Mouse (Mus musculus) CH12.LX (cell line): ENCODE measurements at regions not wholly inside any gene's neighbourhood (a gene's known extent, or its start where the extent isn't known, plus 50 kb on each side); places are given as distances from the start of the nearest gene placed in this dataset.

Experiments used
- DNase-seq: peaks from one replicate; pipeline ENCODE4 v3.0.0-alpha.2; 2013; ENCODE audit errors: extremely low read depth
- H3K27ac ChIP-seq: 2 replicates; pipeline ENCODE4 v1.5.1; 2012; ENCODE audit warnings: low read depth, mild to moderate bottlenecking, control low read depth, moderate library complexity; ENCODE audit not compliant: insufficient read depth
- H3K27me3 ChIP-seq: replicated peaks from 2 replicates; pipeline ENCODE3; 2012; ENCODE audit warnings: inconsistent platforms
- H3K36me3 ChIP-seq, 2 experiments: replicated peaks in 1 of 2; 2 replicates each; pipeline versions ENCODE3 to v1.6.1; 2012; ENCODE audit warnings: inconsistent platforms in 1 of 2, low read length in 1 of 2, mild to moderate bottlenecking in 1 of 2, mixed read lengths in 1 of 2, moderate library complexity in 1 of 2; ENCODE audit not compliant: control insufficient read depth in 1 of 2, insufficient read depth in 1 of 2
- H3K4me1 ChIP-seq, 2 experiments: 2 replicates each; pipeline ENCODE4 v1.6.1; 2012; ENCODE audit warnings: inconsistent platforms in 1 of 2, moderate library complexity in 1 of 2; ENCODE audit not compliant: insufficient read depth in 2 of 2, control insufficient read depth in 1 of 2
- H3K4me2 ChIP-seq: 2 replicates; pipeline ENCODE4 v1.6.1; 2012; ENCODE audit warnings: low read depth, mild to moderate bottlenecking, control low read depth; ENCODE audit not compliant: poor library complexity, insufficient read depth, severe bottlenecking
- H3K4me3 ChIP-seq, 3 experiments: fragments of 150-350 bp in 1 of 3; sonication (generic) in 1 of 3; replicated peaks in 1 of 3; 2 replicates each; pipeline versions ENCODE3 to v1.5.1; 2011 to 2012; ENCODE audit warnings: low read depth in 2 of 3, low read length in 2 of 3, mild to moderate bottlenecking in 2 of 3, moderate library complexity in 2 of 3, control low read depth in 1 of 3, improper control_type of control experiment in 1 of 3, inconsistent platforms in 1 of 3, mixed read lengths in 1 of 3; ENCODE audit not compliant: poor library complexity in 1 of 3
- H3K79me2 ChIP-seq: replicated peaks from 2 replicates; pipeline ENCODE4 v1.6.1; 2012; ENCODE audit warnings: mild to moderate bottlenecking, moderate library complexity; ENCODE audit not compliant: control insufficient read depth, poor library complexity, insufficient read depth, severe bottlenecking; ENCODE audit errors: extremely low read depth
- H3K9ac ChIP-seq: 2 replicates; pipeline ENCODE4 v1.6.1; 2012; ENCODE audit warnings: low read depth, mild to moderate bottlenecking, control low read depth, moderate library complexity; ENCODE audit not compliant: insufficient read depth
- H3K9me3 ChIP-seq: replicated peaks from 2 replicates; pipeline ENCODE3; 2012; ENCODE audit warnings: low read length, inconsistent platforms, mixed read lengths
- BHLHE40 ChIP-seq: IDR thresholded peaks from 2 replicates; pipeline ENCODE4 v1.6.1; 2011; ENCODE audit warnings: mild to moderate bottlenecking, low read depth, low read length, improper control_type of control experiment
- CTCF ChIP-seq, 2 experiments: IDR thresholded peaks in 1 of 2; conservative IDR thresholded peaks in 1 of 2; 2 replicates each; pipeline ENCODE4 v1.5.1; 2011 to 2012; ENCODE audit warnings: low read depth in 2 of 2, low read length in 2 of 2, improper control_type of control experiment in 1 of 2, inconsistent platforms in 1 of 2, mild to moderate bottlenecking in 1 of 2, moderate library complexity in 1 of 2
- EP300 ChIP-seq: IDR thresholded peaks from 2 replicates; pipeline ENCODE4 v1.6.1; 2011; ENCODE audit warnings: low read length, improper control_type of control experiment
- HCFC1 ChIP-seq: IDR thresholded peaks from 2 replicates; pipeline ENCODE4 v1.6.1; 2012; ENCODE audit warnings: low read depth, mild to moderate bottlenecking, inconsistent platforms, low read length, improper control_type of control experiment
- JUN ChIP-seq: IDR thresholded peaks from 2 replicates; pipeline ENCODE4 v1.6.1; 2011; ENCODE audit warnings: low read depth, mild to moderate bottlenecking, low read length, improper control_type of control experiment, moderate library complexity; ENCODE audit not compliant: insufficient read depth
- JUND ChIP-seq: conservative IDR thresholded peaks from 2 replicates; pipeline ENCODE4 v1.6.1; 2011; ENCODE audit warnings: low read depth, low read length, improper control_type of control experiment
- MAFK ChIP-seq: IDR thresholded peaks from 2 replicates; pipeline ENCODE4 v1.6.1; 2011; ENCODE audit warnings: low read length, improper control_type of control experiment; ENCODE audit not compliant: insufficient replicate concordance
- MAX ChIP-seq: IDR thresholded peaks from 2 replicates; pipeline ENCODE4 v1.6.1; 2011; ENCODE audit warnings: low read length, improper control_type of control experiment
- MEF2A ChIP-seq: IDR thresholded peaks from 2 replicates; pipeline ENCODE4 v1.6.1; 2014; ENCODE audit warnings: low read depth, mild to moderate bottlenecking, inconsistent platforms, low read length, improper control_type of control experiment, borderline replicate concordance
- MXI1 ChIP-seq: IDR thresholded peaks from 2 replicates; pipeline ENCODE4 v1.6.1; 2011; ENCODE audit warnings: mild to moderate bottlenecking, low read depth, low read length, improper control_type of control experiment
- MYC ChIP-seq: IDR thresholded peaks from 2 replicates; pipeline ENCODE4 v1.6.1; 2011; ENCODE audit warnings: low read depth, mild to moderate bottlenecking, improper control_type of control experiment, low read length
- NELFE ChIP-seq: IDR thresholded peaks from 2 replicates; pipeline ENCODE4 v1.6.1; 2011; ENCODE audit warnings: low read depth, low read length, improper control_type of control experiment
- NRF1 ChIP-seq: IDR thresholded peaks from 2 replicates; pipeline ENCODE4 v1.6.1; 2014; ENCODE audit warnings: low read depth, mild to moderate bottlenecking, inconsistent platforms, low read length, improper control_type of control experiment, moderate library complexity
- SIN3A ChIP-seq: IDR thresholded peaks from 2 replicates; pipeline ENCODE4 v1.6.1; 2012; ENCODE audit warnings: low read length, improper control_type of control experiment, inconsistent platforms
- TBP ChIP-seq: conservative IDR thresholded peaks from 2 replicates; pipeline ENCODE4 v1.6.1; 2011; ENCODE audit warnings: low read depth, low read length, improper control_type of control experiment
- UBTF ChIP-seq: IDR thresholded peaks from 2 replicates; pipeline ENCODE4 v1.6.1; 2012; ENCODE audit warnings: low read depth, mild to moderate bottlenecking, inconsistent platforms, low read length, improper control_type of control experiment, moderate library complexity
- USF2 ChIP-seq: conservative IDR thresholded peaks from 2 replicates; pipeline ENCODE4 v1.6.1; 2011; ENCODE audit warnings: low read depth, low read length, improper control_type of control experiment
- dilution Hi-C: fragments of 300-500 bp; cut with MboI; formaldehyde crosslinking; loops from 2 replicates; pipeline ENCODE4 v1.14.3; 2020; ENCODE audit warnings: low sequenced_read_pairs; ENCODE audit not compliant: extremely low pct_unique_long_range_greater_than_20kb, extremely low pct_ligation_motif_present
- in situ Hi-C: fragments of 300-500 bp; cut with MboI; formaldehyde crosslinking; loops from 3 replicates; pipeline ENCODE4 v1.14.3; 2019; ENCODE audit warnings: low sequenced_read_pairs, low pct_ligation_motif_present, low pct_unique_long_range_greater_than_20kb, mixed read lengths

GRCm38 (mm10) chr3:68781466-68781865, 87.9 kb upstream of the 1110032F04Rik start:
- in situ Hi-C loops (no loop called here), dilution Hi-C loops (no loop called here)
- Histone ChIP-seq H3K9me3 (no peaks in the 10 kb centered on the region), H3K4me2 (no peak overlapping the region), H3K79me2 (no peaks in the 10 kb centered on the region), H3K4me3 (no peak overlapping the region), H3K27me3 (no peaks in the 10 kb centered on the region), H3K27ac (no peak overlapping the region), H3K4me1 (peaks cover 16 to 33% of the 10 kb centered on the region in 2 experiments), H3K36me3 (no peaks in the 10 kb centered on the region), H3K9ac (no peak overlapping the region)
- TF ChIP-seq MYC (no peak), JUN (no peak), BHLHE40 (no peak), MAX (no peak), UBTF (no peak)
- no peak for DNase-seq

- H3K9ac ChIP-seq, result no peak overlapping the region
- dilution Hi-C loops (no loop called here), in situ Hi-C loops (no loop called here)
- H3K27ac ChIP-seq, result no peak overlapping the region
- no peak overlapping the region for H3K4me2 ChIP-seq
- H3K36me3 ChIP-seq, result no peaks in the 10 kb centered on the region
- no peaks in the 10 kb centered on the region for H3K79me2 ChIP-seq
- no peak for TF ChIP-seq HCFC1
- no peak for TF ChIP-seq MYC
- TF ChIP-seq MXI1, result no peak
- TF ChIP-seq NRF1, result no peak
- no peak for TF ChIP-seq NELFE
- no peak for TF ChIP-seq EP300
- no peak for TF ChIP-seq SIN3A
- no peak for TF ChIP-seq CTCF (conservative IDR thresholded peaks at IDR 0.05 in 1 of 2, IDR thresholded peaks at IDR 0.05 in 1 of 2; ENCODE audit: low read depth in 2 of 2, low read length in 2 of 2)
- TF ChIP-seq USF2, result no peak
- no peak for TF ChIP-seq MEF2A
- no peak for TF ChIP-seq TBP
- TF ChIP-seq MAFK, result no peak
- TF ChIP-seq JUND, result no peak
- TF ChIP-seq MAX, result no peak
- no peaks in the 10 kb centered on the region for H3K27me3 ChIP-seq
- H3K9me3 ChIP-seq, result no peaks in the 10 kb centered on the region
- DNase-seq, result no peak
- peaks cover 16 to 33% of the 10 kb centered on the region in 2 experiments for H3K4me1 ChIP-seq
- no peak overlapping the region for H3K4me3 ChIP-seq
These were observed 87.0 kb upstream of the 1110032F04Rik start for GRCm38 (mm10) chr3:68782363-68782762.
